Mouse (Mus musculus) limb, embryonic 12.5 days (tissue): Measurements from ENCODE around the gene Ssna1. TPM values are rescaled to one million over a fixed set of nuclear protein-coding genes. Genes with fewer than 3 reads are reported as not detected.
A peak's percentile ranks its signal among the peaks of the same experiment; 100 is the strongest.

ENCODE experiments used
- ATAC-seq: fragments of 200-750 bp; cut with Nextera tagmentation; 2 replicates; pipeline ENCODE4 v1.8.0; 2017; ENCODE audit warnings: low read depth, moderate TSS enrichment; ENCODE audit not compliant: insufficient number of reproducible peaks, insufficient read depth, low FRiP score, low TSS enrichment
- H3K27ac ChIP-seq: fragments of 300-500 bp; sonication (generic); 2 replicates; pipeline ENCODE4 v1.5.1; 2016; ENCODE audit warnings: mild to moderate bottlenecking, moderate library complexity
- H3K27me3 ChIP-seq: fragments of 300-500 bp; sonication (generic); 2 replicates; pipeline ENCODE4 v1.6.1; 2016; ENCODE audit warnings: mild to moderate bottlenecking, moderate library complexity
- H3K36me3 ChIP-seq: fragments of 300-500 bp; sonication (generic); 2 replicates; pipeline ENCODE4 v1.6.1; 2016; ENCODE audit warnings: mild to moderate bottlenecking, moderate library complexity
- H3K4me1 ChIP-seq: fragments of 300-500 bp; sonication (generic); replicated peaks from 2 replicates; pipeline ENCODE4 v1.6.1; 2016
- H3K4me2 ChIP-seq: fragments of 300-500 bp; sonication (generic); 2 replicates; pipeline ENCODE4 v1.6.1; 2016; ENCODE audit warnings: mild to moderate bottlenecking, moderate library complexity
- H3K4me3 ChIP-seq: fragments of 300-500 bp; sonication (generic); replicated peaks from 2 replicates; pipeline ENCODE4 v1.5.1; 2016; ENCODE audit warnings: mild to moderate bottlenecking
- H3K9ac ChIP-seq: fragments of 300-500 bp; sonication (generic); replicated peaks from 2 replicates; pipeline ENCODE4 v1.6.1; 2016; ENCODE audit warnings: mild to moderate bottlenecking, moderate library complexity
- H3K9me3 ChIP-seq: fragments of 300-500 bp; sonication (generic); 2 replicates; pipeline ENCODE4 v1.6.1; 2016; ENCODE audit warnings: mild to moderate bottlenecking, moderate library complexity
- WGBS: fragments of 180-500 bp; shearing (Covaris S2); methylation state at CpG from one replicate; pipeline ENCODE4 v1.1.7; 2016; 5-methylcytosine and 5-hydroxymethylcytosine counted together
- polyA plus RNA-seq: library from polyadenylated mRNA; unstranded; fragments of >200 nt; fragmentation: Nextera tagmentation; extraction: Ambion mirVana; gene quantifications from 2 replicates; pipeline ENCODE4 v1.2.1, GENCODE M21; 2016

The Ssna1 gene
- polyA plus RNA-seq, 1 experiment from 2014 or later, result 218 TPM

- 72% methylated on average over 7 of the region's 7 CpGs for WGBS
- Histone ChIP-seq H3K4me2 (peak overlapping the region; percentile 85), H3K27ac (no peak overlapping the region), H3K27me3 (peaks cover 63% of the 10 kb centered on the region), H3K9ac (no peak overlapping the region), H3K36me3 (no peaks in the 10 kb centered on the region), H3K4me3 (peak overlapping the region; percentile 45), H3K9me3 (no peaks in the 10 kb centered on the region), H3K4me1 (0 out of 2 replicates have a peak, but pooled peaks cover 6% of the 10 kb centered on the region)
- no peak for ATAC-seq
Measured at GRCm38 (mm10) chr2:25303931-25304656, 31.9 kb upstream of the Ssna1 start.

- no peaks in the 10 kb centered on the region for H3K9me3 ChIP-seq
- no peak overlapping the region for H3K4me2 ChIP-seq
- 61% methylated on average over 3 of the region's 3 CpGs for WGBS
- H3K36me3 ChIP-seq, result no peaks in the 10 kb centered on the region
- H3K27me3 ChIP-seq, result peaks cover 59% of the 10 kb centered on the region
- ATAC-seq, result no peak
- 0 out of 2 replicates have a peak, but pooled peaks cover 6% of the 10 kb centered on the region for H3K4me1 ChIP-seq
- H3K9ac ChIP-seq, result no peak overlapping the region
- H3K27ac ChIP-seq, result no peak overlapping the region
- H3K4me3 ChIP-seq, result no peak overlapping the region
Measured at GRCm38 (mm10) chr2:25303452-25303851, 31.2 kb upstream of the Ssna1 start.

GRCm38 (mm10) chr2:25298046-25298445, 25.8 kb upstream of the Ssna1 start:
- Histone ChIP-seq H3K9ac (no peak overlapping the region), H3K4me3 (no peak overlapping the region), H3K9me3 (no peaks in the 10 kb centered on the region), H3K27me3 (peaks cover 60% of the 10 kb centered on the region), H3K4me2 (no peak overlapping the region), H3K36me3 (no peaks in the 10 kb centered on the region), H3K4me1 (no peaks in the 10 kb centered on the region), H3K27ac (no peak overlapping the region)
- 81% methylated on average over 10 of the region's 10 CpGs for WGBS
- ATAC-seq, result no peak

GRCm38 (mm10) chr2:25297093-25297492, 24.9 kb upstream of the Ssna1 start:
- WGBS, result 70% methylated on average over 8 of the region's 8 CpGs
- H3K9me3 ChIP-seq, result no peaks in the 10 kb centered on the region
- H3K27ac ChIP-seq, result no peak overlapping the region
- no peak overlapping the region for H3K9ac ChIP-seq
- H3K4me2 ChIP-seq, result no peak overlapping the region
- ATAC-seq, result no peak
- no peaks in the 10 kb centered on the region for H3K36me3 ChIP-seq
- peaks cover 66% of the 10 kb centered on the region for H3K27me3 ChIP-seq
- peaks cover 5% of the 10 kb centered on the region; the same call in 1 of the 2 replicates for H3K4me1 ChIP-seq
- no peak overlapping the region for H3K4me3 ChIP-seq

GRCm38 (mm10) chr2:25293706-25294105, 21.5 kb upstream of the Ssna1 start:
- no peak overlapping the region for H3K9ac ChIP-seq
- H3K4me2 ChIP-seq, result no peak overlapping the region
- no peak for ATAC-seq
- H3K27me3 ChIP-seq, result peaks cover 99% of the 10 kb centered on the region
- H3K36me3 ChIP-seq, result no peaks in the 10 kb centered on the region
- no peaks in the 10 kb centered on the region for H3K9me3 ChIP-seq
- H3K4me1 ChIP-seq, result peaks cover 17% of the 10 kb centered on the region; the same call in 1 of the 2 replicates
- 68% methylated on average over 9 of the region's 9 CpGs for WGBS
- H3K27ac ChIP-seq, result no peak overlapping the region
- H3K4me3 ChIP-seq, result no peak overlapping the region

- WGBS, result 0% methylated on average over 1 of the region's 1 CpGs
- ATAC-seq, result no peak
- no peak overlapping the region for H3K4me2 ChIP-seq
- no peaks in the 10 kb centered on the region for H3K9me3 ChIP-seq
- peaks cover 17% of the 10 kb centered on the region; the same call in 1 of the 2 replicates for H3K4me1 ChIP-seq
- H3K27me3 ChIP-seq, result peaks cover 100% of the 10 kb centered on the region
- no peak overlapping the region for H3K4me3 ChIP-seq
- H3K9ac ChIP-seq, result no peak overlapping the region
- H3K36me3 ChIP-seq, result no peaks in the 10 kb centered on the region
- H3K27ac ChIP-seq, result no peak overlapping the region
Measured at GRCm38 (mm10) chr2:25292856-25293255, 20.6 kb upstream of the Ssna1 start.

GRCm38 (mm10) chr2:25292054-25292544, 19.9 kb upstream of the Ssna1 start:
- peaks cover 100% of the 10 kb centered on the region for H3K27me3 ChIP-seq
- H3K4me1 ChIP-seq, result peaks cover 17% of the 10 kb centered on the region; the same call in 1 of the 2 replicates
- WGBS, result 9% methylated on average over 36 of the region's 43 CpGs
- H3K4me2 ChIP-seq, result peak overlapping the region; percentile 53
- H3K9ac ChIP-seq, result peak overlapping the region; percentile 46; the same call in 1 of the 2 replicates
- H3K36me3 ChIP-seq, result no peaks in the 10 kb centered on the region
- no peak overlapping the region for H3K27ac ChIP-seq
- no peak for ATAC-seq
- H3K9me3 ChIP-seq, result no peaks in the 10 kb centered on the region
- H3K4me3 ChIP-seq, result peak overlapping the region; percentile 31

- Histone ChIP-seq H3K4me2 (peak overlapping the region; percentile 53), H3K27me3 (peaks cover 100% of the 10 kb centered on the region), H3K36me3 (peaks cover under 1% of the 10 kb centered on the region; the same call in 1 of the 2 replicates), H3K4me3 (peak overlapping the region; percentile 31), H3K4me1 (peaks cover 17% of the 10 kb centered on the region; the same call in 1 of the 2 replicates), H3K9ac (0 out of 2 replicates have a peak overlapping the region, but pooled peaks have one; percentile 46), H3K27ac (no peak overlapping the region), H3K9me3 (no peaks in the 10 kb centered on the region)
- no peak for ATAC-seq
- 4% methylated on average over 32 of the region's 32 CpGs for WGBS
Measured at GRCm38 (mm10) chr2:25291184-25292053, 19.2 kb upstream of the Ssna1 start.

GRCm38 (mm10) chr2:25290816-25291130, 18.5 kb upstream of the Ssna1 start:
- Histone ChIP-seq H3K9ac (no peak overlapping the region), H3K27ac (no peak overlapping the region), H3K9me3 (no peaks in the 10 kb centered on the region), H3K27me3 (peaks cover 97% of the 10 kb centered on the region), H3K4me3 (peak overlapping the region; percentile 31), H3K36me3 (peaks cover 7% of the 10 kb centered on the region), H3K4me1 (peaks cover 17% of the 10 kb centered on the region; the same call in 1 of the 2 replicates), H3K4me2 (peak overlapping the region; percentile 27)
- 1% methylated on average over 18 of the region's 18 CpGs for WGBS
- no peak for ATAC-seq

GRCm38 (mm10) chr2:25290101-25290815, 18.0 kb upstream of the Ssna1 start:
- H3K9ac ChIP-seq, result no peak overlapping the region
- no peak for ATAC-seq
- peak overlapping the region; percentile 31 for H3K4me3 ChIP-seq
- H3K27ac ChIP-seq, result no peak overlapping the region
- peaks cover 17% of the 10 kb centered on the region; the same call in 1 of the 2 replicates for H3K4me1 ChIP-seq
- 2% methylated on average over 54 of the region's 54 CpGs for WGBS
- peak overlapping the region; percentile 27 for H3K4me2 ChIP-seq
- H3K36me3 ChIP-seq, result peaks cover 12% of the 10 kb centered on the region
- peaks cover 91% of the 10 kb centered on the region for H3K27me3 ChIP-seq
- H3K9me3 ChIP-seq, result no peaks in the 10 kb centered on the region
